Mouse (Mus musculus) gastrocnemius, adult 8-10 months (tissue): Measurements from ENCODE around the gene Kcnip4. TPM values are rescaled to one million over a fixed set of nuclear protein-coding genes. Genes with fewer than 3 reads are reported as not detected.

Experiments used
- DNase-seq, 2 experiments: peaks; one replicate each; pipeline ENCODE4 v3.0.0; 2022; ENCODE audit warnings: low spot score in 2 of 2
- total RNA-seq, 4 experiments: library from RNA; stranded (reverse); gene quantifications; 2 replicates each; pipeline ENCODE4 v1.2.4; 2022

Gene Kcnip4
- total RNA-seq, 4 experiments from 2014 or later: 0.16 TPM; not detected in 3

DNA sequence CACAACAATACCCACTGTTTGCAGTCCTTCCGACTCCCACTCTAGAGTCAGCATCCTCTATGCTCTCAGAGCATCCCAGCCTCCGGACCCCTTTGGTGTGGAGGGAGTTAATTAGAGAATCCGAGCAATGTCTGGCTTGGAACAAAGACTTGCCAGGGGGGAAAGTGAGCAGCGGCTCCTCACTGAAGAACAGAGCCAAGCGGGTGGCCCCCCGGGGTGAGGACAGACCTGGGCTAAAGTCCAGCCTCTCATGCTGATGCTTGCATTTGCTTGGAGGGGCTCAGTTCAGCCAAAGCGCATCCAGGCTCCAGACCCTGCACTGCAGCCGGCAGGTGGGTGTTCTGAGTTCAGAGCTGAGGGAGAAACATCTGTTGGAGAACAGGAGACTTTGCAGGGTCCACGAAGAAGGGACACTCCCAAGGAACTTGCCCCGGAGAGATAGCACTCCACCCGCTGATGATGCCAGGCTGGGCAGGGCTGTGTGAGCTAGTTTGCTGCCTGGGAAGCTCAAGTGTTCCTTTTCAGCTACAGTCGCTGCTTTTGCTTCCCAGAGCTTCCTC is 925.1 kb downstream of the Kcnip4 start:
- DNase-seq: no peak

DNA sequence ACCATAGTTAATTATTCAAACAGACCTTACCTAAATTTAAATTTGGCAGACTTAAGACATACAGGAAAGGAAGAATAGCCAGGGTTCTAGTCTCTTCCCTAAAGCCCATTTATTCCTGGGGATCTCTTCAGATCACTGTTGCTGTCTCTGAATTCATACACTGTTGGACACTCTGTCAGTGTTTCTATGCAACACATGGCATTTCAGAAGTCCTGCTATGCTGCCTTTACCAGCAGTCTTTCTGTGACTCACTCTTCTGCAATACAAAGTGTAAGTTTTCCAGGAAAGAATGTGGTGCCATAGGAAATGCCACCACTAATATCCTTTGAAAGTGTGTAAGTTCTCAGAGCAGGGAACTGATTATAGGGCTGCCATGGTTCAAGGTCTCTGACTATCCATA is 936.7 kb downstream of the Kcnip4 start:
- DNase-seq: no peak

DNA sequence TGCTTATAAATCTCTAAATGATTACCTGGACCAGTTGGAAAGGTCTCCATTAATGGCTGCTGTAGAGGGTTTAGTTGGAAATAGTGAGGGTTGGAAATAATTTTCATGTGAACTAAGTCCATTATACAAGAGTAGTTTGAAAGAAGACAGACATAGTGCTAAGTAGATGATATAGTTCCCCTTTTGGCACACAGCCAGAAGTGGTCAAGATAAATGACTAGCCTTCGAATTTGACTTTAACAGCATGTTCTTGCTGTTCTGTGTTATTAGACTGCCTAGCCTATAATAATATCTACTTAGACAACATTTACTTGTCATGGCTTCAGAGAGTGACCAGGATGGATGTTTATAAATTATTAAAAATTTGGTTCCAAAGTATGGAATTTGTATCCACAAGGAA is 941.3 kb downstream of the Kcnip4 start:
- DNase-seq: no peak

DNA sequence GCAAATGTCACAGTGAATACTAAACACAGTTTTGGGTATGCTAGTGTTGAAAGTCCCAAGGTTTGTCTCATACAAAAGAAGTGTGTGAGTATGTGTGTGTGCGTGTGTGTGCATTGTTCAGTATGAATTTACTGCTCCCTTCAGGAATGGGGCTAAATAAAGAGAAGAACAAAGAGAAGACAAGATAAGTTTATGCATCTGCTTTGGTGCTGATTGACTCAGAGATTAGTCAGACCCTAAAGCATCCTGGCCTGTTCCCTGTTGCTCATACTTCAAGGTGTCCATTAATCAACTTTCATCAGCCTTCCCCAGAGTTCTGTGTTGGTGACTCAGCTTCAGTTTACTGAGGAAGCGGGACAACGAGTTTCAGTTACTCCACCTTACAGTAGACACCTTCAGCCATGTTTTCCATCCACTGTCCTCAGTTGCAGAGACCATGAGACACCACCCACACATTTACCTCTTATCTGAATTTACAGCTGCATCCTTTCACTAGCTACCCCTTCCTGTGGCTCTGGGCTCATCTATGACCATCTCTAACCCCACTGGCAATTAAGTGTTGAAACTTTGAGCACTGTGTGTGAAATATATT is 960.6 kb downstream of the Kcnip4 start:
- no peak for DNase-seq

DNA sequence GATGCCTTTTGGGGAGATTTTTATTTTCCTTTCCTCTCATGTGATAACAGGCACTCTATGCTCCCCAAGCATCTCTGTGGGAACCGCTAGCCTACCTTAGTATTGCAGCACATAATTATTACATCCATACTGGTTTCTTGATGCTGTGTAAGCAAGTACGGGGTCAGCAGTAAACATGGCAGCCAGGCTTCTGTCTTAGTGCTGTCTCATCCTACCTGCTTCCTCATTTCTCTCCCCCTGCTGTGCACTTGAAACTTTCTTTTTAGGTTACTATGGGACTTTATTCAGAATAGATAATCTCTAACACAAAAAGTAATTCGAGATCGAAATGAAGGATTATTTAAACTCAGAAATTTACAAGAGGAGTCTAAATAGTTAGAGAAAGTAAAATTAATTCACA is 973.0 kb downstream of the Kcnip4 start:
- no peak for DNase-seq

DNA sequence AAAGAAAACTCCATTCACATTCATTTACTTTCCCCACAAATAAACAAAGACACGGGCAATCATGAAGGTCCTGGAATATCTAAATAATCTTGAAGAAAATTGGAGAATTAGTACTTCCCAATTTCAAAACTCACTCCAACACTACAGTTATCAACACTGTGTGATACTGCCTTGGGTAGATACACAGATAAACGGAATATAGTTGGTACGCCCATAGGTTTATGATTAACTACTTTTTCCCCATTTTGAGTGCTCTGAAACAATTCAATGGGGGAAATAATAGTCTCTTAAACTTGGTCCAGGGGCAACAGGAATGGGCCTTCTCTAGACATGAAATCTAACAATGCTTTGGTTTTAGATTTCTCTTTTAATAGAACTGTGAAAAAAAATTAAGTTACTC is 978.9 kb downstream of the Kcnip4 start:
- DNase-seq: no peak

DNA sequence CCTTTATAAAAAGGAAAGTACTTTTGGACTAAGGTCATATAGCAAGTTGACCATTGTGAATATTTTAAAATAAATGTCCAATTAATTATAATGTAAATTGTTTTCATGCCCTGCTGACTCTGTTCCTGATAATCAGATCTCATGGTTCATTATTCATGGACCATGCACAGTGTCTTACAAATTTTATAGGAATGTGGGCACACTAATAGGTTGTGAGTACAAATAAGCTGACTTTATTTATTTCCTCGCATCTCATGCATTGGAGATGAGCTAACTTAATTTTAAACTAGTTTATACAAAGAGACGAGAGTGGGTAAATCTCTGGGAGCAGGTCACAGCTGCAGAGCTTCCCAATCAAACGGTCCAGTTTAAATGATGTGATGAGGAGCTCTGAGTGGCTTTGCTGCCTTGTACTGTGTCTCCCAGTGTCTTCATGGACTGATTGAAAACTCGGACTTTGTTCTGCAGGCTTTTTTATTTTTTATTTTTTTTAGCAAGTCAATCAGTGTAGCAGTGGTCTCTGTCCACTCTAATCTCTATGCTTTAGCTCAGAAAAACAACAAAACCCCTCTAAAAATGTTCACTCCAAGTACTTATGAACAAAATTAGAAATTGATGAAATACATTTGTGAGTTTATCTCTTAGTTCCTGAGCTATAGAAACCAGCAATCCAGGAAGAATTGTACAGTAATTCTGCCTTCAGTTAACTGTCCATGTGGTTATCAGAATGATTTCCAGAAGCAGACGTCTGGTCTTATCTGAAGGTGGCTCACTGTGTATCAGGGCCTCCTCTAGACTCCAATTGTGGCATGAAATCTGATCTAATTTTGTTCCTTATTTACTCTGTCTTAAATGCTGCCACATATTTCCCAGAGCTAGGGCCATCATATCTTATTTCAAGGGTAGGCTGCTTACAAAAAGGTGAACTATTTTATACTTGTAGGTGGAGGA is 979.6 kb downstream of the Kcnip4 start:
- no peak for DNase-seq

DNA sequence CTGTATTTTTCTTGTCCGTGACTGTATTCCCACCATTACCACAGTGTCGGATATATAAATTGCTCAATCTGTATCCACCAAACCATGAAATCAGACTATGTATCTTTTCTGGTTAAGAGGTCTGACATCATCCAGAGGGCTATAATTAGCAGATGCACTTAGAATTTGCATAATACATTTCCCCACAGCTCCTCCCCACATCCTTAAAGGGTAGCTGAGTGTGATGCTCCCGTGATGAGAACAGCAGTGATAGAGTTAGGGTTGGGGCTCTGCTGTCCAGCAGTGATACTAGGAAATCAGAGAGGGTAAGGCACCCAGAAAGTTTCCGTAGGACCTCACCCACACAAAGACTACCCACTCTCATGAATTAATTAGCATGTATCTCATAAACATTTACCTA is 1006.7 kb downstream of the Kcnip4 start:
- DNase-seq: no peak

DNA sequence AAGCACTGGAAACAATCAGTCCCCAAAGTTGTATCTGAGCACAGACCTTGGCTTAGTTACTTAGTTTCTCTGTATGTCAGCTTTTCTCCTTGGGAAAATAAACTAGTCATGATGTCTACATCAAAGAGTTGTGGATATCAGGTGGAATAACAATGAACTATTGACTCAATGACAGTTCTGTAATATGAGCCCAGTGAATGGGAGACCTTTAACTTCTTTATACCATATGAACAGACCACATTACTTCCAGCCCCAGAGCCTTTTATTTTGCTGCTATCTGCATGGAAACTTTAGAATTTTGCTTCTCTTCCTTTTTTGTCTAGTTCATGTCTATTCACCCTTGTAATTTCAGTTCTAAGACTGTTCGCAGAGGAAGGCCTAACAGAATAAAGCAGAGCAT is 1011.4 kb downstream of the Kcnip4 start:
- DNase-seq: no peak

DNA sequence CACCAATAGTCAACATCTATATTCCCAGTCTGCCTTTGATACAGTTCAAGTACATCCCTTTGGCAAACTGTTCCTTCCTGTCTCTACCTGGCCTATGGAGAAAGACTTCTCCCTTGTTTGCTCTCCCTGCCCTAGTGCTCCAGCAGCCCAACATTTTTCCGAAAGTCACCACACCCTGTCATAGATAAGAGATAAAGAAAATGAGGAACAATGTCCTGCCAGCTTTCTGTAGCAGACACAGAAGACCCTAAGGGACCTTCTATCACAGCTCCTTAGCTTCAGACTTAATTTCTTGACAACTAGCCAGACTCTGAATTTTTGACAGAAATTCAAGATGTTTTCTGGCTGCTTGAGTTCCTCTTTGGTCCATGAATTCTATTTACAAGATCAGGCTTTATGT is 1013.4 kb downstream of the Kcnip4 start:
- DNase-seq: no peak

DNA sequence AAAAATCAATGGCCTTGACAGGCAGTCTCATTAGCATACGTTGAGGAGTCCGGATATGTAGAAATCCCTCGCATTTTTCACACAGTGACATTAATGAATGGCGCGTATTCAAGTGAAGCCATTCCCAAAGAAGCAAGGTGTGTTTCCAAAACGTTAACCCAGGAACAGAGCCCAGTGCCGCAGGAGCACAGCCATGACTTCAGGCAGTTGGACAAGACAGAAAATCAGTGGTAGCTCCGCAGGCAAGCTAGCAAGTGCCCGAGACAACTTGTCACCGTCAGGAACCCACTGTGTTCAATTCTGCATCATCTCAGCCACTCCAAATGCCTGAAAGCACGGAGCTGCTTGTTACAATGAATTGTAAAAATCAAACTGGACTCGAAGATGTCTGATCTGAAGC is 1014.5 kb downstream of the Kcnip4 start:
- DNase-seq: no peak

DNA sequence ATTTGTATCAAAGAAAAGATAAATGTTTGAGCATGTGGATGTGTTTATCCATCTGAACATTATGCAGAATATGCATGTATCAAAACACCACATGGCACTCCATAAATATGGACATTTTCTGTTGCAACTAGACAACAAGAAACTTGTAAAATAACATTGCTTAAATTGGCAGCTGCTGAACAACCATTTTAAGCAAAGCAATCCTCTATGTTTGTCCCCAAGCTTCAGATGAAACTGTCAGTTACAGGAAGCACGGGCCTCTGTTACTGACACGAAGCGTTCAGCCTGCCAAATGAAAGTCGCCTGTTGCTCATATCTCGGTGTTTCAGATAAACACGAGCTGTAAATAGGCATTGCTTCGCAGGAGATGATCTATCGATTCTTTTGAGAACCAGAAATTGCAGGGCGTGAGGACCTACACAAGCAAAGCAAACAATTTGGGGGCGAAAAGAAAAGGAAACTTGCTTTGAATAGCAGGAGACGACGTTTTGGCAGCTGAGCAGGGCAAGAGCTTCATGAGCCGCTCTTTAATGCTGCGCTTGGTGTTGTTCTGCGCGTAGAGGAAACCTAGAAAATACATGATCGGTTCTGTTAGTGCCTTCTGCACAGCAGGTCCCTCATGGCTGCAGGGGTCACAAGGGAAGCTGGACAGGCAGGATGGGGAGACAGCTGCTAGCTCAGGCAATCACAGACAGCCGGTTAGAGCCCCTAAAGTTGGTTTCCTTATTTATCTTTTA is 1015.3 kb downstream of the Kcnip4 start:
- DNase-seq: no peak

DNA sequence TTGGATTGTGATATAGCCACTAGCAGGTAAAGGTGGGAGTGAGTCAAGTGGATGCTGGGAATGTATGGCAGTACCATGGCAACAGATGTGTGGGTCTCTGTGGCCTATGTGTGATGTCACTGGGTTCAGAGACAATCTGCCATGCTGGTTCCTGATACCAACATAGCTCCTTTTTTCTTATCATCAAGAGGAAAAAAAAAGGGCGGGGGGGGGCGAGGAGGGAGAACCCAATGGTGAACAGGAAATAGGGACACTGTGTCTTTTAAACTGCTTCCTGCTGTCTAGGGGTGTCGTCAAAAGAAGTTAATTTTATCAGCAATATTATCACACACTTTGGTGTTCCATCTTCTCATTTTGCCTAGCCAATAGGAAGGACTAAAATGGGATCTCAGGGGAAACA is 1021.6 kb downstream of the Kcnip4 start:
- no peak for DNase-seq

DNA sequence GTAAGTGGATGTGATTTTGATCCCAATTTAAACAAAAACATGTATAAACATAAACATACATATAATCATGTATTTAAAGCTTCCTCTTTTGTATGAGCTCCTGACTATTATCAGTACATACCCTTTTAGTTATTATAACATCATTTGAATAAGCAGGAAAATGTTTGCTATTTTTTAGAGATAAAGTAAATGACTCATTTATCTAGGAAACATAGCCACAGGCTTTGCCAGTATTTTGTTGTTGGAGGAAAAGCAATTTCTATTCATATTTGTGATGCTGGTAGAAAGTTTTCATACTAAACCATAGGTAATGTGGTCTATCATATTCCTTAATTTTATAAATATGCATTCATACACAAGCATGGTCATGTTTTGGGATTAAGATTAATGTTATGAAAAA is 1022.3 kb downstream of the Kcnip4 start:
- DNase-seq: no peak

DNA sequence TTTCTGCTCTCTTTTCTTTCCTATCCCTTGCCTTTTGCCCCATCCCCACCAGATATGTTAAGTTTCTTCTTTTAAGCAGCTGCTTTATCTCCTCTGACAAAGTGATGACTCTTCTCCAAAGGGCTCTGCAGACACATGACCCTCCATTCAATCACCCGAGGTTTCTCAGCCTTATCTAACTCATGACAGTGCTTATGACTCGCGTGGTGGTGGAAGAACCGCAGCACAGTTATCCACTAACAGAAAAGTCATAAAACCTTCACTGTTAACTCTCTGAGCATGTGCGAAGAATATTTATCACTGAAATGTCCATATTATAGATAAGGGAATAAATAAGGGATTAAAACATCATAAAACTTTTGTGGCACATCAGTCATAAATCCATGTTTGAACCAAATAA is 1024.5 kb downstream of the Kcnip4 start:
- DNase-seq: no peak

DNA sequence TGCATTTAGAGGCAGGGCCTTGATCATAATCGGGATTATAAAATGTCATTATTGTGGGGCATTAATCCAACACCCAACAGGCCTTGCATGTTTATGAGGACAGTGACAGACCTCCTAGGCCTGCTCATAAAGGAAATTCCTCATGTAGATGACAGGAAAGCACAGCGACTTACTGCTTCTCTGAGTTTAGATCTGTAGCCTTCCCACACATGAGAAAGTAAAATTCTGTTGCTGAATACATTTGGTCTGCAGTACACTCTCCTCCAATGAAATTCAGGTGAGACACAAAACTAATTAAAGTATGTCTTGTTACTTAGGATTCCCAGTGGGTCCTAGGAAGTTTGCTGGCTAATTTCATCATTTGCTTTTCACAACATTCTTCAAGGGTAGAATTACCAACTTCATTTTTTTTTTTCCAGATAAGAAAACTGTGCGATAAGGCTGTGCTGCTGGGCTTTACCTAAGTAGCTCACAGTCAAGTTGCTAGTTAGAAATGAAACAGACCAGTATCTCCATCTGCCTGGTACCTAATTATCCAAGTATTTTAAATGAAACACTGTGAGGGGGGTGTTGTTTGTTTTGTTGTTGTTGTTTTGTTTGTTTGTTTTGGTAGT is 1033.7 kb downstream of the Kcnip4 start:
- DNase-seq: no peak

DNA sequence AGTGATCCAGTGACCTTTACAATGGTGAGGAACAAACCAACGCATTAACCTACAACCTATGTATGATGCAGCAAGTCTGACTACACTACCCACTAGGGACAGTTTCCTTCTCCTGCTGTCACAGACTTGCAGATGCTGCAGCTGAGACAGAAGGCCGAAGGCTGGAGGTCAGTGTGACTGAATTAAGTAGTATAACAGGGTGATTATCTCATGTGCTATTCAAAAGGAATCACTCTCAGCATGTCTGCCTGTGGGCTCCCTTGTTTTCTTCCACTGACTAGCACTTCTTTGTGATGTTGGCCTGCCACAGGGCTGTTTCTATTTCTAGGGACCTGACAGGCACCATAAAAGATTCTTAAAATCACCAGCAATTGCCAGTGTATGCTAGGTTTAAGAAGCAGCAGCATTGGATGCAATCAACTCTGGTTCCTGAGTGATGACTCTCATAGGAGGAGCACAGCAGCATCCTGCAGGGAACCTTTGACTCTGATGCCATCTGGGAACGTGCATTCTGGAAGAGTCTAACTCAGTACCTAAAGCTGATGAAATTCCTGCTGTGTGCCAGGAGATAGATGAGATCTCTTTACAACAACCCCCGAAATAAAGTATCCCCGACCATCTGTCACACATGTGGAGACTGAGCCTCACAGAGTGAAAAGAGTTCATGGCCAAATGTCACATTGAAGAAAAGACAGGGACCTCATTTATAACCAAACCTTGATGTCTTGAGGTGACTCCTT is 1035.0 kb downstream of the Kcnip4 start:
- DNase-seq: no peak

DNA sequence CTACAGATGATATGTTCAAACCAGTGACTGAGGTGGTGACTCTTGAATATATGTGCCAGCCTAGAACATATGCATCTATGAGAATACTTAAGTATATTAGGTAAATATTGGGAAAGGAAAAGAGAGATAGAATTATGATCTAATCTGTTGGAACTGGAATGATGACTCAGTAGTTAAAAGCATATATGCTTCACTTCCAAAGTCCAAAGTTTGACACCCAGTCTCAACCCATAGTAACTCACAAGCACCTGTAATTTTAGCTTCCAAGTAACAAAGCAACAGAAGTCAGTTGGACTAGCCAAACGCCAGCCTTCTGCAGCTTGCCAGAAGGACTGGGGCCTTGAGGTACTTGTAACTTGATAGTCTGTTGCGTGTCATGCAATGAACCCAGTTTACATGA is 1041.6 kb downstream of the Kcnip4 start:
- DNase-seq: no peak

DNA sequence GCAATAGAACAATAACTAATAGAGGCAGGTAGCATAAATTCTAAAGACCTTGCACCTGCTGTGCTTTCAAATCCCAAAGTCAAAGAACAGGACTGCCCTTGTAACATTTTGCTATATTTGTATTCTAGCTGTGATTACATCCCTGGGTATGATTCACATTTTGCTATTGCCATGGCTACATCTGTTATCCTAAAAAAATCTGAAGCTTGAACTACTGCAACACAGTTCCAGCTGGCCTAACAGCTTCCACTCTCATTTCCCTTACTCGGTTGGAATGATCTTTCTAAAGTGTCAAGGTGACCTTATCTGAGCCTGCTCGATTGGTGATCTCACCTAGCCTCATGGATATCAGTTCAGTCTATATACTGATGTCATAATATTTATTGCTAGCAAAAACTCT is 1064.5 kb downstream of the Kcnip4 start:
- no peak for DNase-seq

DNA sequence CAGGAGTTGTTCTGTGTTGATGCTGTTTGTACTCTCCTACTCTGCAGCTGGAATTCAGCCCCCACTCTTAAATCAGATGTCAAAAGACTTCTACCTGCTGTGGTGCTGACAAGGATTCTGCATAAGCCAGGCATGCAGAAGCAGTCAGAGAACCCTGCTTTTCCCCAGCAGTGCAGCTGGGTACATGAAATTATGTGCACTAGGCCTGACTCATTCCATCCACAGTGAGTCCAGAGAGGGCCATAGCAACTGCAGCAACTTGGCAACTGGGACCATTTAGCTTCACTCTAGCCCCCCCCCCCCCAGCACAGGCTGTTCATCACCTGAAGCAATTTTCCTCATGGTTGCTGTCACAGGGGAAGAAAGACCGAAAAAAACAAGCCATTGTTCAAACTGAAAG is 1075.8 kb downstream of the Kcnip4 start:
- no peak for DNase-seq

DNA sequence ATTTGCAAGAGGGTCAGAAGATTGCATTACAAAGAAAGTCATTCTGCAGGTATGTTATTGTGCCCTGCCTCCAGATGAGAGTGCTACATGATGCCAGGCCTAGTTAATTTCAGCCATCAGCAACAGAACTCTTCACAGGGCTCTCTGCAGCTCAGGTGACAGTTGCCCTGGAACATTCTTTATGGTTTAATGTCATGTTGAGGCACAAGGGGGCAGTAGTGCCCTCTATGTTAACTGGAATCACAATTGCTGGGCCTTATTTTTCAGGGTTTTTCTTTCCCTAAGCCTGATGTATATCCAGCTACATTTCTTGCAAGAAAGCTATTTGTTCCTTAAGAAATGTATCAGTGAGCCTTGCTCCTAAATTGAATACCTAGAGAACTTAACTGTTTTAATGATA is 1094.2 kb downstream of the Kcnip4 start:
- no peak for DNase-seq
